Mouse (Mus musculus): Measurements from ENCODE around the gene Slc25a21. TPM values are rescaled to one million over a fixed set of nuclear protein-coding genes. Genes with fewer than 3 reads are reported as not detected.

The Slc25a21 gene
- polyA plus RNA-seq, 1 experiment from 2014 or later = 0.19 TPM

DNA sequence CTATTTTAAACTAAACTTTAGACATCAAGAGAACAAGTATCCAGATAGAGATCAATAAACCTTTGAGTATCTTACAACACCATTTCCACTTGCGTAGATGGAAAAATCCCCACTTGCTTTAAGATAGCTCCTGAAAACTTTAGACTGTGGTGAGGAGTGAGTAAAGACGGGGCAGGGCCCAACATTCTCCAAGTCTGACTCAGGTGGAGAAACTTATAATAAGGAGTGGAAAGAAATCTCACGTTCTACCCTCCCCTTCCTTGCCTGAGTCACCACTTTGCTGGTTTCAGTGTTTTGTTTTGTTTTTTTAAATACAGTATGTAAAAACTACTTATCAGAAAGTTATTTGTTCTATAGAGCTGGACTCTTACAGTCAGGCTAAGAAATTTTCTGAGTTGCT is 417.7 kb downstream of the Slc25a21 start:
- Histone ChIP-seq H3K4me1 (replicated peaks; ENCODE audit: control insufficient read depth, insufficient read depth, low read length) (no peaks in the 10 kb centered on the region), H3K27ac (ENCODE audit: low read depth) (no peak overlapping the region), H3K9ac (ENCODE audit: low read length) (no peak overlapping the region), H3K4me2 (ENCODE audit: low read length) (no peak overlapping the region), H3K36me3 (ENCODE audit: control insufficient read depth, insufficient read depth, low read length) (no peaks in the 10 kb centered on the region), H3K9me3 (ENCODE audit: control insufficient read depth, low read length) (no peaks in the 10 kb centered on the region), H3K4me3 (ENCODE audit: low read depth, low read length) (no peak overlapping the region), H3K27me3 (replicated peaks; ENCODE audit: control insufficient read depth, insufficient read depth, low read length) (no peaks in the 10 kb centered on the region)
- DNase-seq (ENCODE audit: low spot score) (no peak), ATAC-seq (replicated peaks; ENCODE audit: low FRiP score, low TSS enrichment, low read depth) (no peak)
- 88% methylated on average over 3 of the region's 3 CpGs for WGBS

DNA sequence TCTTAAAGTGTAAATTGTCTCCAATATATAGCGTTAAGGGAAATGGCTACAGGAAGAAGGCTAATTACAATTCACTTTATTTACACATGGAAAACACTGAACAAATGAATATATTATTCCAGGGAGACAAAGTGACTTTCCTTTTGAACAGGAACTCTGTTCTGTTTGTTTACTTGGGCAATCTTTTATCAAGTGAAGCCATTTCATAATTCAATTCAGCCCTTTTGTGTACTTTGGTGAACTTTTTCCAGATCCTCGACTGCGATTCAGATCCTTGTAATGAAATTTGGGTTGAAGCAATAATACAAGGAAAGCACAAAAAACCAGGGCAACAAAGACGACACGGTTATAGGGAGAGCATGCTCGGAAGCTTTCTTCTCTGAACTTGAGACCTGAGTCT is 423.3 kb downstream of the Slc25a21 start:
- Histone ChIP-seq H3K36me3 (ENCODE audit: control insufficient read depth, insufficient read depth, low read length) (no peaks in the 10 kb centered on the region), H3K27me3 (replicated peaks; ENCODE audit: control insufficient read depth, insufficient read depth, low read length) (no peaks in the 10 kb centered on the region), H3K4me1 (replicated peaks; ENCODE audit: control insufficient read depth, insufficient read depth, low read length) (no peaks in the 10 kb centered on the region), H3K4me2 (ENCODE audit: low read length) (no peak overlapping the region), H3K27ac (ENCODE audit: low read depth) (no peak overlapping the region), H3K4me3 (ENCODE audit: low read depth, low read length) (no peak overlapping the region), H3K9me3 (ENCODE audit: control insufficient read depth, low read length) (no peaks in the 10 kb centered on the region), H3K9ac (ENCODE audit: low read length) (no peak overlapping the region)
- ATAC-seq (replicated peaks; ENCODE audit: low FRiP score, low TSS enrichment, low read depth) = no peak
- DNase-seq (ENCODE audit: low spot score) = no peak
- 78% methylated on average over 6 of the region's 6 CpGs for WGBS

DNA sequence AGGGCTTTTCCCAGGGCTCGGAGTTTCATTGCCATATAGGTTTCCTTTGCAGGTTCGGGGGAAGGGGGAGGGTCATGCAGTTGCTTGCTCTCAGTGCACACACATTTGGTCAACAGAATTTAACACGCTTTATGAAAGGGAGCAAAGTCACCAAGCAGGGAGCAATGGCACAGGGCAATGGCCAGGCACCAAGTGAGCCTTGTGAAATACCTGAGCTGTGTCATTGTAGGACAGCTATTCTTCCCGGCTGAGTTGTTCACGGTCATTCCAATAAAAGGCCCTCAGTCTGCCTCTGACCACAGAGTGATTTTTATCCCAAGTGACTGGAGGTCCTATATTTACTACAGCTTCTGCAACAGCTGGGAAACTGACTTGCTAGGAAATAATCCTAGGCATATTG is 427.9 kb downstream of the Slc25a21 start:
- Histone ChIP-seq H3K4me1 (replicated peaks; ENCODE audit: control insufficient read depth, insufficient read depth, low read length) (no peaks in the 10 kb centered on the region), H3K27ac (ENCODE audit: low read depth) (no peak overlapping the region)

DNA sequence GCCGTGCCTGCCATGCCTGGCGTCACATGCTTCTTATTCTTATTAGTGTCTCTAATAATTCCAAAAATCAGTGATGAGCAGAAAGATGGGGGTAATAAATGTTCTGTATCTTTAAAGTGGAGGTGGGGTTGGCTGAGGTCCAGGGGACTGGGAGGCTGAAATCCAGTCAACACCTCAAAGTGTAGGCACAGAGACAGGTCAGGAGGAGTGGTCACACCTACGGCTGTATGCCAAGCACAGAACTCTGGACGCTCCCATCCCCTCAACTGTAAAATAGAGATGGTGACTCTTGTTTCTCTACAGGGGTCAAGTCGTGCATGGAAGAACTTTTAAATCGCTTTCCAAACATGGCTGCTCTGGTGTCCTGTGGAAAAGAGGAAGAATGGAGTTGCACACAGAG is 429.8 kb downstream of the Slc25a21 start:
- Histone ChIP-seq H3K9ac (ENCODE audit: low read length) (no peak overlapping the region), H3K9me3 (ENCODE audit: control insufficient read depth, low read length) (no peaks in the 10 kb centered on the region), H3K4me2 (ENCODE audit: low read length) (no peak overlapping the region), H3K27me3 (replicated peaks; ENCODE audit: control insufficient read depth, insufficient read depth, low read length) (no peaks in the 10 kb centered on the region), H3K4me3 (ENCODE audit: low read depth, low read length) (no peak overlapping the region), H3K4me1 (replicated peaks; ENCODE audit: control insufficient read depth, insufficient read depth, low read length) (no peaks in the 10 kb centered on the region), H3K36me3 (ENCODE audit: control insufficient read depth, insufficient read depth, low read length) (no peaks in the 10 kb centered on the region), H3K27ac (ENCODE audit: low read depth) (no peak overlapping the region)
- no peak for DNase-seq (ENCODE audit: low spot score)
- ATAC-seq (replicated peaks; ENCODE audit: low FRiP score, low TSS enrichment, low read depth) = no peak
- 85% methylated on average over 6 of the region's 6 CpGs for WGBS

More for the DNA sequence above, 427.9 kb downstream of the Slc25a21 start:
- Histone ChIP-seq H3K4me2 (ENCODE audit: low read length) (no peak overlapping the region), H3K9me3 (ENCODE audit: control insufficient read depth, low read length) (no peaks in the 10 kb centered on the region), H3K4me3 (ENCODE audit: low read depth, low read length) (no peak overlapping the region), H3K9ac (ENCODE audit: low read length) (no peak overlapping the region), H3K36me3 (ENCODE audit: control insufficient read depth, insufficient read depth, low read length) (no peaks in the 10 kb centered on the region), H3K27me3 (replicated peaks; ENCODE audit: control insufficient read depth, insufficient read depth, low read length) (no peaks in the 10 kb centered on the region)
- 83% methylated on average over 5 of the region's 5 CpGs for WGBS
- ATAC-seq (replicated peaks; ENCODE audit: low FRiP score, low TSS enrichment, low read depth) (no peak), DNase-seq (ENCODE audit: low spot score) (no peak)

DNA sequence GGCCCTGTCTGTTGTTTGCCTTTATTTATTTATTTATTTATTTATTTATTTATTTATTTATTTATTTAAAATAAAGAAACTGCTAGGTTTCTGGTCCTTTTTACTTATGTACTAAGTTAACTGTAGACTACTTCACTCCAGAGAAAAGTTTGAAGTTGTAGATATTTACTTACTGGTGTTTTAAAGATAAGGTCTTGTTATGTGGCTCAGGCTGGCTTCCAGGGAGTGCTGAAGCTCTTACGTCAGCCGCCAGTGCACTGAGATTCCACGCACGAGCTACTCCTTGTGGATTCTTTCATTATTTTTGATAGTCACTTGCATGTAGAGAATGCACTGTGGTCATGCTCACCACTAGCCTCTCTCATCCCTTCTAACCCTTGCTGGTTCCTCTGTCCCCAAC is 460.2 kb downstream of the Slc25a21 start:
- Histone ChIP-seq H3K27ac (ENCODE audit: low read depth) (no peak overlapping the region), H3K4me2 (ENCODE audit: low read length) (no peak overlapping the region), H3K9me3 (ENCODE audit: control insufficient read depth, low read length) (no peaks in the 10 kb centered on the region), H3K9ac (ENCODE audit: low read length) (no peak overlapping the region), H3K4me1 (replicated peaks; ENCODE audit: control insufficient read depth, insufficient read depth, low read length) (no peaks in the 10 kb centered on the region), H3K36me3 (ENCODE audit: control insufficient read depth, insufficient read depth, low read length) (no peaks in the 10 kb centered on the region), H3K27me3 (replicated peaks; ENCODE audit: control insufficient read depth, insufficient read depth, low read length) (no peaks in the 10 kb centered on the region), H3K4me3 (ENCODE audit: low read depth, low read length) (no peak overlapping the region)
- no peak for ATAC-seq (replicated peaks; ENCODE audit: low FRiP score, low TSS enrichment, low read depth)
- DNase-seq (ENCODE audit: low spot score) = no peak
- 87% methylated on average over 4 of the region's 4 CpGs for WGBS

DNA sequence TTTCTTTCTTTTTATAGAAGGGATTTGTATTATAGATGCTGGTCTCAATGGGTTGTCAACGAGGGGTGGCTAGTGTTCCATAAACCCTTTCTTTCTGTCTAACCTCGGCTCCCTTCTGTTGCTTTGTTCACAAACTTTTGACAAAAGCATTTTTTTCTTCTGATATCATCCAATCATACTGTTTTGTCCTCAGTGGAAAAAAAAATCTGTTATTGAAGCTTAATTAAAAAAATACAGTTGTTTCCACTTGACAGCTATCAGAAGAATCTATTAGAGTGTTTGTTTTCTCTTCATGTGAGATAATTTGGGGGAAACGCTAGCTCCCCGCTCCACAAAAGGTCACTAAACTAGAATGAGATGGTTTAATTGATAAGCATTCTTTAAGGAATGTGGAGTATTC is 469.6 kb downstream of the Slc25a21 start:
- no peaks in the 10 kb centered on the region for H3K27me3 ChIP-seq (replicated peaks; ENCODE audit: control insufficient read depth, insufficient read depth, low read length)
- no peak overlapping the region for H3K9ac ChIP-seq (ENCODE audit: low read length)
- no peak for ATAC-seq (replicated peaks; ENCODE audit: low FRiP score, low TSS enrichment, low read depth)
- no peak overlapping the region for H3K4me2 ChIP-seq (ENCODE audit: low read length)
- no peaks in the 10 kb centered on the region for H3K9me3 ChIP-seq (ENCODE audit: control insufficient read depth, low read length)
- no peaks in the 10 kb centered on the region for H3K4me1 ChIP-seq (replicated peaks; ENCODE audit: control insufficient read depth, insufficient read depth, low read length)
- no peak overlapping the region for H3K27ac ChIP-seq (ENCODE audit: low read depth)
- no peak overlapping the region for H3K4me3 ChIP-seq (ENCODE audit: low read depth, low read length)
- no peaks in the 10 kb centered on the region for H3K36me3 ChIP-seq (ENCODE audit: control insufficient read depth, insufficient read depth, low read length)
- DNase-seq (ENCODE audit: low spot score) = no peak
- 58% methylated on average over 4 of the region's 4 CpGs for WGBS

DNA sequence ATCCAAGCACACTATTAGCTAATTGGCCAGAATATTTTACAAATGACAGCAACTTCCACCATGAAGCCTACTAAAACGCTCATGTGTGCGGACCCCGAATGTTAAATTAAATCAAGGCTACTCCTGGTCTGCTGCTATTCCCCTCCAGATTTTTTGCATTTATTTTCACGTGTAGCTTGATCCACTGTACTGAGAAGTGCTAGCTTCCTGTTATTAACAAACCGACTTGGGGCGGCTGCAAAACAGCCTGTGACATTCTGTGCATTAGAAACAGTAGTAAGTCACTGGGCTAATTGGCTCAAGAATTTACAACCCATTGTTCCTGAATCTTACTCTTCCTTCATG is 478.6 kb downstream of the Slc25a21 start:
- ATAC-seq (replicated peaks; ENCODE audit: low FRiP score, low TSS enrichment, low read depth) (no peak), DNase-seq (ENCODE audit: low spot score) (no peak)
- no peaks in the 10 kb centered on the region for H3K9me3 ChIP-seq (ENCODE audit: control insufficient read depth, low read length)
- H3K36me3 ChIP-seq (ENCODE audit: control insufficient read depth, insufficient read depth, low read length) = no peaks in the 10 kb centered on the region
- H3K4me3 ChIP-seq (ENCODE audit: low read depth, low read length) = no peak overlapping the region
- no peak overlapping the region for H3K9ac ChIP-seq (ENCODE audit: low read length)
- H3K4me2 ChIP-seq (ENCODE audit: low read length) = no peak overlapping the region
- WGBS = 37% methylated on average over 6 of the region's 6 CpGs
- no peaks in the 10 kb centered on the region for H3K4me1 ChIP-seq (replicated peaks; ENCODE audit: control insufficient read depth, insufficient read depth, low read length)
- 0 out of 2 replicates have a peak, but pooled peaks cover 8% of the 10 kb centered on the region for H3K27me3 ChIP-seq (replicated peaks; ENCODE audit: control insufficient read depth, insufficient read depth, low read length)
- no peak overlapping the region for H3K27ac ChIP-seq (ENCODE audit: low read depth)

DNA sequence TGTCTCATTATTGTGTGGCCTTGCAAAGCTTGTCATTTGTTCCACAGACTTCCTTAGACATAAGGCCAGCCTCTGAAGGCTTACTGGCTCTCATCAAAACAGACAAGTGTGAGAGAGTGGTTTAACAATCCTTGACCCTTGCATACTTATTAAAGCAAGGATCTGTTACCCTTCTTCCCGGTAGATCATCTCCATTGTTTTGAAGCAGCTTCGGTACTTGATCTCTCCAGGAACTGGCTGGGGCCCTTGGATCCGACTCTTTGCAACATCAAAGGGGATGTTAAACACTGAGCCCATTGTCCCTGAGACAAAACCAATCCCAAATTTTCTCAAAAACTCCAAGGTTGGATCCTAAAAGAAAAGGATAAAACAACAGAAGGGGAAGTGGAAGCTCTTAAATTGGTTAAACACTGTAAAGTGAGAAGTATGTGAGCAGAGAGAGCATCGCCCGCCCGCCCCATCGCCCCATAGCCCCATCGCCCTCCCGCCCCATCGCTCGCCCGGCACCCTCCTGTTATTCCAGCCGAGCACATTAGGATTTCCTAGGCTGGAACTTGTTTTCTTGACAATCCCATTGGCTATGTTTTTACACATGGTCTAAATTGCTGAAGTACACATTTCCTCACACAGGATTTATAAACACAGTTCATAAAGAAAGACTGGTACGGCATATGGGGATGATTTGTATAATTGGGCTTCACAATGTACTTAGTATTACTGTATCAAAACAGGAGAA is 479.1 kb downstream of the Slc25a21 start:
- no peaks in the 10 kb centered on the region for H3K9me3 ChIP-seq (ENCODE audit: control insufficient read depth, low read length)
- whole genome bisulfite sequencing = 21% methylated on average over 14 of the region's 14 CpGs
- no peak overlapping the region for H3K9ac ChIP-seq (ENCODE audit: low read length)
- H3K27me3 ChIP-seq (replicated peaks; ENCODE audit: control insufficient read depth, insufficient read depth, low read length) = 0 out of 2 replicates have a peak, but pooled peaks cover 8% of the 10 kb centered on the region
- H3K4me2 ChIP-seq (ENCODE audit: low read length) = no peak overlapping the region
- no peaks in the 10 kb centered on the region for H3K36me3 ChIP-seq (ENCODE audit: control insufficient read depth, insufficient read depth, low read length)
- H3K27ac ChIP-seq (ENCODE audit: low read depth) = no peak overlapping the region
- no peaks in the 10 kb centered on the region for H3K4me1 ChIP-seq (replicated peaks; ENCODE audit: control insufficient read depth, insufficient read depth, low read length)
- no peak overlapping the region for H3K4me3 ChIP-seq (ENCODE audit: low read depth, low read length)
- DNase-seq (ENCODE audit: low spot score) (no peak), ATAC-seq (replicated peaks; ENCODE audit: low FRiP score, low TSS enrichment, low read depth) (no peak)

DNA sequence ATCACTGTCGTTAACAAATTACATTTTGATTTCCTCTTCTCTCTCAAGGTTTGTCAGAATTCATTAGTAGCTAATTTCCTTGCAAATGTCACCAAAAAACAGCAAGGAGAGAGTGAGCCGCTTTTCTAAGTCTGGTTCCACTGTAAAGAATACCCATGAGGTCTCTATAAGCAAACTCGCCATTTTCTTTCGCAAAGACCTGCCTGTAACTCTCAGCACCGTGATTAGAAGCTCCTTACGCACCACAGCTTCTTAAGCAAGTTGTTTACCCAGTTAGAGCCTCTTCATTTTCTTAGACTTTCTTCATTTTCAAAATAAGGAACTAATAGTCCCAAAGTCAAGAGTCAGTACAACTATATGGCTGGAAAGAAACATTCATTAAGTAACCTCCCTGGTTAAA is 496.3 kb downstream of the Slc25a21 start:
- ATAC-seq (replicated peaks; ENCODE audit: low FRiP score, low TSS enrichment, low read depth) = no peak
- no peak overlapping the region for H3K4me3 ChIP-seq (ENCODE audit: low read depth, low read length)
- H3K4me1 ChIP-seq (replicated peaks; ENCODE audit: control insufficient read depth, insufficient read depth, low read length) = peaks cover 2% of the 10 kb centered on the region; the same call in 1 of the 2 replicates
- no peaks in the 10 kb centered on the region for H3K36me3 ChIP-seq (ENCODE audit: control insufficient read depth, insufficient read depth, low read length)
- H3K9ac ChIP-seq (ENCODE audit: low read length) = no peak overlapping the region
- no peak overlapping the region for H3K27ac ChIP-seq (ENCODE audit: low read depth)
- 15% methylated on average over 6 of the region's 6 CpGs for WGBS
- no peak overlapping the region for H3K4me2 ChIP-seq (ENCODE audit: low read length)
- H3K27me3 ChIP-seq (replicated peaks; ENCODE audit: control insufficient read depth, insufficient read depth, low read length) = peaks cover 81% of the 10 kb centered on the region
- no peak for DNase-seq (ENCODE audit: low spot score)
- H3K9me3 ChIP-seq (ENCODE audit: control insufficient read depth, low read length) = no peaks in the 10 kb centered on the region

Data from intestine, embryonic 14.5 days (tissue).